Mouse (Mus musculus) embryo, embryonic 11.5 days (tissue): ENCODE measurements around the gene Fbxl17.

ENCODE experiments used
- DNase-seq: peaks from one replicate; pipeline ENCODE4 v3.0.0-alpha.2; 2012; ENCODE audit warnings: low read depth, low spot score

Fbxl17 gene

DNA sequence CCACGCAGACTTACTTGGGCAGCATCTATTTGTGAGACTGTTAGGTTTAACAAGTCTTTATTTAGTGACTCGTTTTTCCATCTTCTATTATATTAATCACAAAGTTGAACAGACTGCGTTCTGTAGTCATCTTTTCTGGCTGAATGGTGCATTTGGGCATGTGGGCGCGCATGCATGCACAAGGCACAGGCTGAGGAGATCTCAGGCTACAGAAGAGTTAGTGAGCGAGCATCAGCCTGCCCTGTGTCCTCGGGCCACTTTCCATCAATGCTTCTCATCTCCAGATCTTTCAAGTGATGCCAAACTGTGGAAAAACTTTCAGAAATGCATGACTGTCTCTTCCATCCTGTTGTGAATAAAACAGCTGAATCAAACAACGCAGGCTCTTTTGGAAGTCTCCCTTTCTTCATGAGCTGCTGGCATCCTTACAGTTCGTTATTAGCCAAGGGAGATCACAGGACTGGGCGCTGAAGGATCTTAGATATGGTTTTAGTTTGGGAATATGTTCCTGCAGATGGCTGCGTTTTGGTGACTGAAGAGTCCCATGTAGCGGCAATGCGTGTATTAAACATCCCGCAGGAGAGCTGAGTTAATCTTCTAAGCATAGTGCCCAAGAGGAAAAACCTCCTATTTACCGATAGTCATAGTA, 442.0 kb downstream of the Fbxl17 start:
- DNase-seq = no peak

DNA sequence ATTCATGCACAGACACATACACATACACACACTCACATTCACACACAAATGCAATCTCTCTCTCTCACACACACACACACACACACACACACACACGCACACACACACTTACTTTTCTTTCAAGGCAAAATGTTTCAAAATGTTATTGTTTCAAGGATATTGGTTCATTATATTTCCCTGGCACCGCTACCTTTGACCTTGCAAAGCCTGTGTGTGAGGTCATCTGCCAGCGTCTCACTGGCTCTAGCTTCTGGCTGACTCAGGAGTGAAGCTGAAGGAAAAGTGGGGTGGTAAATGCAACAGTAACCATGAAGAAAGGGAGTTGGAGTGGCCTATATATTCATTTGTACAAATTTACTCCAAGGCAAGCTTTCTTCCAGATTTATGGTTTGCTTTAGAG, 442.8 kb downstream of the Fbxl17 start:
- no peak for DNase-seq

DNA sequence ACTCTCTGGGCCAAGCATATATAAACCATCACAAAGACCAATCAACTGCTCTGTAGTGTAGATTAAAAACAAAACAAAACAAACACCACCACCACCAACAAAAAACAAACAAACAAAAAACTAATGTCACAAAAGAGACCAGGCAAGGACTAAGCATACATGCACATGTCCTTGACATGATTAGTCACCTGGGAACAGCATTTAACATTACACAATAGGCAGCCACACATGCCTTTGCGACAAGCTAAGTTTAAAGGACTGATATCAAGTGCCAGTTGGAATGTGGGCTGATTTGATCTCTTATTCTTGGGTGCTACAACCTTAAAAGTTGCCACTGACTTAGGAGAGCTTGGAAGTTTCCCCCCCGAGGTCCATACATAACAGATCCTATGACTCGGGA, 446.5 kb downstream of the Fbxl17 start:
- DNase-seq = no peak

DNA sequence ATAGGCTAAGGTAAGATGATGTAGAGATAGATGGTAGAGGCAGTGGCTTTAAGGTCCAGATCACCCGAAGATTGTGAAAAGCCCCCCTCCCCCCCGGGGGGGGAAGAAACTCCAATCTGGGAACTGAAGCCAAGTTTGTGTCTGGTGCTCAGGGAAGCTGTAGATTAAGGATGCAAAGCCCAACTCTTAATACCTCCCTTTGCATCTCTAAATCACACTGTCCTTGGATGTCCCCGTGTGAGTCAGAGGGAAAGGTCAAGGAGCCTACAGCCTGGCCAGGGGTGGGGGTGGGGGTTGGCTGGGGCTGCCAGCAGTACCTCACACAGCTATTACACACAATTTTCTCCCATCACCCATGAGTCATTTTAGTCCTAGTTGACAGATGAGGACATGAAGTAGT, 453.4 kb downstream of the Fbxl17 start:
- DNase-seq = no peak

DNA sequence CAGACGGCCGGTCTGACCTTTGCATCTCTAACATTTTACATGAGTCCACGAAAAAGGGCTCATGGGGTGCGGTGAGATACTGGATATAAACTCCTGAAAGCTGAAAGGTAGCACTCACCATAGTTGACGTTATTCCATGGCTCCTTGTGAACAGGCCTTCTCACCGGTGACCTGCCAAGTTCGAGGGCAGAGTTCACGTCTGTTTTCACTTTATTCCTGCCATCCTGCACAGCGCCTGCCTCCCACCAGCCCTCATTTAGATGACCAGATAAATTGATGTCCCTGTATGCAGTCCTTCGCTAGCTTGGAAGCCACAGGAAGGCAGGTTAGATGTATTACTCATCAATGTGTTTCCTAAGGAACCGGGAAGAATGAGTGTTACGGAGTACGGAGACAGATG, 454.5 kb downstream of the Fbxl17 start:
- DNase-seq = no peak

DNA sequence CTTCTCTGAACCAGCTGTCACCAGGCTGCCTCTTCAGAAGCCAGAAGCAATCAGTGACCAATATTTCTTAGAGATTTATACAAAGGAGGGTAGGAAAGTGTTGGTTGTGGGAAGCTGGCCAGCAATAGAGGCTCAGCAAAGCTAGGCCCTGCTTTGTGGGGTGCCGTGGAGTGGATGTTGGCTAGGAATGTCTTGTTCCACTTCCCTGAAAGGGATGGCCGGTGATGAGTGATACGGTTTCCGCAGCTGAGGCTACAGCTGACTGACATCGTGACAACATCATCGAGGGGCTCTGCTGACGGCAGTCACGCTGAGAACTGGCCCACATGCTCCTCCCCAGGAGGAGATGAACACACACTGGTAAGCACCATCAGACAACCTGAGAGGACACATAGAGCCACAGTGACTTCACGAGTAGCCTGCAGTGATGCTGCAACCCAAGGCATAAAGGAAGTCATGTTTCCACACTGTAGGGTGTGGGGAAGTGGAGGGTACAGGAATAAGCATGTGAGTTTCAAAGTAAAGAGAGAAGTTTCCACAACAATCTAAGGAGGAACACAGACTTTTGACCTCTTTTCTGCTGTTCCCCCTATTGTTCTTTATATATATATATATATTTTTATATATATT, 456.7 kb downstream of the Fbxl17 start:
- DNase-seq = no peak

DNA sequence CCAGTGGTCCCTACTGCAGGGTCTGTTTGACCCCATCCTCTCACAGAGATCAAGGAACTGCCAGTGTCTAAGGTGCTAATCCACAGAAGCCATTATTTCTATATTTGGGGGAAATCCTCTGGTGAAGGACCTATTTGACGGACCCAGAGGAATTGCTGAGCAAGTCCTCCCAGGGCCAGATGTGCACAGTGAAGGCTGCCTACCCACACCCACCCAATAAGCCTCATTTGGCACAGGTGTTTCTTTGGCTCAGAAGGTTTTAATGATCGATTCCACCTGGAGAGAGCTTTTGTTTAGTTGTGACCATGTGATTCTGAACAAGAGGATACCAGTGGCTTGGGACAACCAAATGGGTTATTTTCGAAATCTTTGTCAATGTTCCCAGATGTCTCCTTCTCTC, 462.3 kb downstream of the Fbxl17 start:
- no peak for DNase-seq

DNA sequence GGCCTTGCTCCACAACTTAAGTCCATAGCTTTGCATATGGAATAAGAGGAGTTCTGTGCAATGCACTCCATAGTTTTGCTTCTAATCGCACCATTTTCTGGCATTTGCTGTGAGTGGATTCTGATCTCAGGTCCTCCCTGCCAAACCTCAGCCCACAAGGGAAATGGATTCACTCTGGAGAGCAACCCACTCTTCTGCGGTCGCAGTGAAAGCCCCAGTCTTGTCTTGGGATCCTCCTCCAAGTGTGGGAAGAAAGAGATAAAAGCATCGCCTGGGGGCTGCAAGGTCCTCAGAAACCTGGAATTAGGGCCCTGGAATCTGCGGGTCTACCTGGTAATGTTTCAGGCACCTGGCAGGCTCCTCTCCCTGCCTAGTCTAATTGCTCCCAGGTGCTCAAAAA, 466.7 kb downstream of the Fbxl17 start:
- no peak for DNase-seq

DNA sequence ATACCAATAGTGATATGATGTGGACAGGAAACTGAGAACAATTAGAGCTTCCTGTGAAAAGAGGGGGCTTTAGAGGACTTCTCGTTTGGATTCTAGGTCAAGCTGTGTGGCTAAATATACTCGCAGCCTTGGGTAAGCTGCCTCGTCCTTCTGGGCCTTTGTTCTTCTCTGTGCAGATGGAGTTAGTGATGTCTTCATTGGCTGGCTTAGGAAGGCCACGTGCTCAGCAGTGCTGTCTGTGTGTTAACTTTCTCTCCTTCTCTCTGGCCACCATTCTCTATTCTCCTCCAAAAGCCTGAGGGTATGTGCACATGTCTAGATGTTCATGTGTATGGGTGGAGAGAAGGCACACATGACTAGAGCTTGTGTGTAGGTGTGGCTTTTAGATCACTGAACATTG, 470.7 kb downstream of the Fbxl17 start:
- DNase-seq = no peak

DNA sequence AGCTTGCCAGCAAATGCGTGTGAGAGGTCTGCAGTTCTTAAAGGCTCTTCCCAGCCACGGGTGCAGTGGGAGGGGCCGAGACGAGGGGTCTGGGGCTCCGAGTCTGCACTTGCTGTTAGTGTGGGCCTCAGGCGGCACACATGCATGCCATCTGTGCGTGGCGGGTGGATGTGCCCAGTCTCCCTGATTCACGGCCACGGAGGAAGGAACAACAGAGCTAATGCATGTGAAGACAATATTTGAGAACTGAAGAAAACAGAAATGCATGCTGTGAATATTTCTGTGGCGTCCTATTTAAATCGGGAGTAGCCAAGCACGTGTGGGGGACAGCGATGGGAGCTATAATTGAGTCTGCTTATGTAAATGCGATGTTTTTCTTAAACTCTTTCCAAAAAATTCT, 474.6 kb downstream of the Fbxl17 start:
- no peak for DNase-seq

DNA sequence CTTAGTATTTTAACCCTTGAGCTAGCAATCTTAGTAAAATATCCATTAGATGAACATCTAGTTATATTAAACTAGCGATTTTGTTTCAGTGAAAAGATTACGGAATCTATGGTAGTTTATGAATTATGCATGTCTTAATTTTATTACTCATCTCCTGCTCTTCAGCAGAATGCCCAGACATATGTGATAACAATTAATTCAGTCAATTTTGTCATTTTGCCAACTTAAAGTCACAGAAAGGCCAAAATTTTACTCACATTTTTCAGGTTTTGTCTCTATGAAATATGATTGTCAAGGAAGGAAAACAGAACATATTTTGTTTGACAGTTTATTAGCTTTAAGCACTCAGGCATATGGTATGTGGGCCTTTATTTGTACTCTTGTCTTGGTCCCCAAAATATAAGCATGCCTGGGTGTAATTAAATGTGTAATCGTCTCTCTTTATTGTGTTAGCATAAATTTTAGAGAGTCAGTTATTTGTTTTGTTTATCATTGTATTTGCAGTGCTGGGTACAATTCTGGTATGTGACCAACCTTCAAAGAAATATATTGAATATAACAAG, 482.1 kb downstream of the Fbxl17 start:
- DNase-seq = no peak

DNA sequence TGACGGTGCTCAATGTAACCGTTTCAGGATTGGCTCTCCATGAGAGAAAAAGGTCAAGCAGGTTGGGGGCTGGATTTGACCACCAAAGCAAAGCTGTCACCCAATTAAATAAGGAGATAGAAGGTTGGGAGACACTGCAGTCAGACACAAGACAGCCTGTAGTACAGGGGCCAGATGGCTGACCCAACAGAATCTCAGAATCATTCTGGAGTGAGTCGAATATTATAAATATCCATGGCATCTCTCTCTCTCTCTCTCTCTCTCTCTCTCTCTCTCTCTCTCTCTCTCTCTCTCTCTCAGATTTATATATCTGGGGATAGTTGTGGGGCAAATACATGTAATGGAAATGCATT, 487.3 kb downstream of the Fbxl17 start:
- no peak for DNase-seq

DNA sequence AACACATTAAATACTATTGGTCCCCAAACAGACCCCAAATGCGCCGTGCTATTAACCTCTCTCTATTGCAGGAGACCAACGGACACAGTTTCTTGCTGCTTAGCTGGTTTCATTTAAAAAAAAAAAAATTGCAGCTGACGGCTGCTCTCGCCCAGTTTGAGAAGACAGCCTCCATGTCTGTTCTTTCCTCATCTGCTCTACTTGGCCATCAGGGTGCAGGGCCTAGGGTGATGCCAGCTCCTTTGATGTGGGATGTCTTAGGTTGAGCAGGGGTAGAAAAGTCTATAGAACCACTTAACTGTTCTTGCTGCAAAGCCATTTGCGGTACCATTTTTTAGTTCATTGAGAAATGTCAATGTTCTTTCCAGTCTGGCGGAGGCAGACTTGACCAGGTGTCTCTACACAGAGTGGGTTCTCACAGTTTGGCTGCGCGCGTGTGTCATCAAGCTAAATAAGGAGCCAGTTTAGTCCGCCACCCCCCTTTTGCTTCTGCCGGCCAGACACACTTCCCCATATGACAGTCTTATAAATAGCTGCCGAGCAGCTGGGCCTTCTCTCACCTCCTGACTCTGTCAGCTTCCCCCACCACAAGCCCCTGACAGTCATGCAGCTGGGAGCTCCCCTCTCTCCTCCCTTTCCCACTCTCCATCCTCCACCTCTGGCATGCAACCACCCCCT, 487.8 kb downstream of the Fbxl17 start:
- DNase-seq = no peak

DNA sequence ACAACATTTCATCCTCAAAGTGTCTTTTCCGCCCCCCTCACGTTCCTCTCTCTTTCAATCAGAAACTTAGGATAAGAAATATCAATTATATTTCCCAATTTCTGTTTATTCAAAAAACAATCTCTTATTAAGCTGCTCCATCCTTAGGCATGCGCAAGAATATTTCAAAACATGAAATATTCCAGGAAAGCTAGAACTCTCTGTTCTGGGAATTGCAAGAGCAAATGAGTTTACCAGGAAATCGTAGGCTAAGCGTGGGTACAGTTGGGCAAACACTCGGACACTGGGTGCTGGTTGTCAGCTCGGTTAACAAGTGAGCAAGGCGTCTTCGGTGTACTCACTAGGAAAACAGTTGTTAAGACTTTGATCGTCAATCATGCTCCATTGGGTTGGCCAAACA, 489.0 kb downstream of the Fbxl17 start:
- DNase-seq = no peak

DNA sequence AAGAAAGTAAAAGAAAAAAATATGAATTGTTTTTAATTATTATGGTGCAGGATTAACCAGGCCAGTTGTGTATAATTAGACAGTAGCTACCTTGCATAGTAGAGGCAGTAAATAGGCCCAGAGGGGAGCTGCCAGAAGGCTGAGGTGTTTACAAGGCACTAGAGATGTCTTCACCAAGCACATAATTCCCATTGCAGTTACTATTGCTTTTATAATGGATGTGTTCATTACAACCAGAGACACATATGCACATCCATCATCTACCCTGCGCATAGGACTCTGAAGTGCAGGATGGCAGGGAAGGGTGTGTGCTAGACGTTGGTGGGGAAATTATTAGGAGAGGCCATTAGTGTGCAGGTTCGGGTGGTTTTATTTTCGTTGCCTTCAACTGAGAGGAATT, 491.0 kb downstream of the Fbxl17 start:
- DNase-seq = no peak

DNA sequence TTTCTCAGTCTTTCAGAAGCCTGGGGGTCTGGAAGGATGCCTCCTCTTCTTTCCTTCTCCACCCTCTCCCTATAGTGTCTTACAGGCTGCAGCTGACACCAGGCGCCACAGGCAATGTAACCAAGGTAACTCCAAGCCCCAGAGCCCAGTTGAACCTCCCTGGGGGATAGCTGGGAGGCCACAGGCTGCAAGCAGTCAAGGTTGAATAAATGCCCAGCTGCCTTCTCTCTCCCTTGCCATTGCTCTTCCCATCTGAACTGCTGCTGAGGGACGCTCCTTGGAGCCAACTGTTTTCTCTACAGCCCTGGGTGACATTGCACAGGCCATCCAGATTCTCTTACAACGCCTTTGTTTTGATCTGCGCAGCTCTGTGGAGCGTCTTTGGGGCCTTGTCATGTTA, 491.5 kb downstream of the Fbxl17 start:
- no peak for DNase-seq

DNA sequence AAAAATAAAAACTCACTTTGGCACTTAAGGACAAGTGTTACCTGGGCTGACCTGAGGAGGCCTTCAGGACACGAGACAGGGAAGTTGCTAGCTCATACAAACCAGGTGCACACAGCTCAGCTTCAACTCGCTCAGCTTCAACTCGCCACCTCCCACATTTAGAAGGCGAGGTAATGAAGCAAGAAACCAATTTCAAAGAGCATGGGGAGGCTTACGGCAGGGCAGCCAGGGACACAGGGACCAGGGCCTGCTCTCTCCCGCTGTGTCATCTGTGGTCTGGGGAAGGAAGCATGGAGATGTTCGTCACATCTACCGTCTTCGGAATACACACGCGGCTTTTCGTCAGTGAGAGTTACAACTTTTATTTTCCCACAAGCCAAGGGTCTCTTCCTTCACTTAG, 491.9 kb downstream of the Fbxl17 start:
- DNase-seq = no peak
